Mouse (Mus musculus): ENCODE data around the gene Arid5b. TPM values are rescaled to one million over a fixed set of nuclear protein-coding genes. Genes with fewer than 3 reads are reported as not detected.

The Arid5b gene
- total RNA-seq, 1 experiment from 2014 or later, result 12.5 TPM

DNA sequence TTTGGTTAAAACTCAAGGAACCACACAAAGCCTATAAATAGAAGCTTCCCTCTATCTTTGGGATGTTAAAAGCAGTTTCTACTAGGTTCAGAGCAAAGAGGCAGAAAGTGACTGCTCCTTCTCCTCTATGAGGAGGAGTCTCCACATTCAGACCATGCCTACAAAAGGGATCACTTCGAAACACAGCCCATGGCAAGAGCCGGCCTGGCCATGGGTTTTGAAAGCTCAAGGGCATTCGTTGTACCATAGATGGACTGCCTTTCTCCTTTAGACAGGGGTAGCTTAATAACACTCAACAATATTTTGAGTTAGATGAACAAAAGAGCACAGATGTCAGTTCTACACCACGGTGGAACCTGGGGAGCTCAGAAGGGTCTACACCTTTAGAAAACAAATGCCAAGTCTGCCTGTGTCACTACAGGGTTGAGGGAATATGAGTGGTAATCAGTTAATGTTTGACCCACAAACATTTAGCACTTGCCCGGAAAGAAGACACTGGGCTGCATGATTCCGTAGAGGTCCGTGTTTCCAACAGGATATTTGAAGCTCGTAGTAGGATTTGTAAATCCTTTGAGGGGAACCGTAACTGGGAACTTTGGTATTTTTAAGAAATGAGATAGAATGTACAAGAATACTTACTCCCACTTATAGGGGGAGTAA, 63.6 kb downstream of the Arid5b start:
- no peak for ATAC-seq (replicated peaks in 1 of 2; ENCODE audit: insufficient read depth in 1 of 2, low FRiP score in 2 of 2, low TSS enrichment in 1 of 2, low read depth in 1 of 2, poor library complexity in 2 of 2, severe bottlenecking in 2 of 2)

DNA sequence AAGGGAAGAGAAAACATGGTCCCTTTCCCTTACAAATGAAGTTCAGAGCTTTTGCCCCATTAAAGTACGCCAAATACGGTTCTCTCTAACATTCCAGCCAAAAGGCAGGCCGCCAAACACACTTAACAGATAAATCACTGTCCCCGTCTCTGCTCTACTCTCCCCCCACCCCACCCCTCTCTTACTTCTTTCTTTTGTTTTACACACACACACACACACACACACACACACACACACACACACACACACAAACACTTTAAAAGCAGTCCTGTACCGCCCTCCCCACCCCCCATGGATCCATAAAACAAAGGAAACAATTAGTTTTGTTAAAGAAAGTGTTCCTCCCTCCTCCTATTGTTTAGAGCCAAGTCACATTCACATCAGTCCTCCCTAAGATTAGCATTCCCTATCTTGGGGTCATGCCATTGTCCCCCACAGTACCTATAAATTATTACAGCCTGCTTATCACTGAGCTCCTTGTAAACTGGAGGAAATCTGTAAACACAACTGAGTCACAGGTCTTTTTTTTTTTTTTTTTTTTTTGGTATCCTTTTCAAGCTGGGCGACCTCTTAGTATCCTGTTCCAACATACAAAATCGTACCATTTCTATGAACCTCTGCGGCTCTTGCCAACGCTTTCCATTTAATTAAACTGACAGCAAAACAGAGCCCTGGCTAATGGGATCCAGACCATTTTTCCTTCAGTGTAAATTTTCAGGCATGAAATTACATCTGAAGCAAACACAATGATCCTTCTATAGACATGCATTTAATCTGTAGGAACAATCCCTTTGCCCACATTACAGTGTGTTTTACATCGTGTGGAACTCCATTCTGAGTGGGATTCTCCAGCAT, 66.3 kb downstream of the Arid5b start:
- no peak for ATAC-seq (replicated peaks in 1 of 2; ENCODE audit: insufficient read depth in 1 of 2, low FRiP score in 2 of 2, low TSS enrichment in 1 of 2, low read depth in 1 of 2, poor library complexity in 2 of 2, severe bottlenecking in 2 of 2)

DNA sequence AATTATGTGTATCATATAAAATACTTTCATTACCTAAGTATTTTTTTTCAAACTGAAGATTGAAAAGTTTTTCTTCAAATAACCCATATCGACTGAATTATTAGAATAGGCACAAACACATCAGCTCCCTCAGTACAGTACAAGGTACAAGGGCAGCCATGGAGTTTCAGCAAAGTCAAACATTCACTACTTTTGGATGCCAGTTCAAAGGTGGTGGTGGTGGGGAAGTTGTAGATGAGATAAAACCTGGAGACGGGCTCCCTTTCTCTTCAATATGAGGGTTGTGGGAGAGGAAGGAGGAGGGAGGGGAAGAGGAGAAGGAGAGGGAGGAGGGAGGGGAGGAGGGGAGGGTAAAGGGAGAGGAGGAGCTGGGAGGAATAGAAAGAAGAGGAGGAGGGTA, 67.0 kb downstream of the Arid5b start:
- ATAC-seq (replicated peaks in 1 of 2; ENCODE audit: insufficient read depth in 1 of 2, low FRiP score in 2 of 2, low TSS enrichment in 1 of 2, low read depth in 1 of 2, poor library complexity in 2 of 2, severe bottlenecking in 2 of 2), result no peak

DNA sequence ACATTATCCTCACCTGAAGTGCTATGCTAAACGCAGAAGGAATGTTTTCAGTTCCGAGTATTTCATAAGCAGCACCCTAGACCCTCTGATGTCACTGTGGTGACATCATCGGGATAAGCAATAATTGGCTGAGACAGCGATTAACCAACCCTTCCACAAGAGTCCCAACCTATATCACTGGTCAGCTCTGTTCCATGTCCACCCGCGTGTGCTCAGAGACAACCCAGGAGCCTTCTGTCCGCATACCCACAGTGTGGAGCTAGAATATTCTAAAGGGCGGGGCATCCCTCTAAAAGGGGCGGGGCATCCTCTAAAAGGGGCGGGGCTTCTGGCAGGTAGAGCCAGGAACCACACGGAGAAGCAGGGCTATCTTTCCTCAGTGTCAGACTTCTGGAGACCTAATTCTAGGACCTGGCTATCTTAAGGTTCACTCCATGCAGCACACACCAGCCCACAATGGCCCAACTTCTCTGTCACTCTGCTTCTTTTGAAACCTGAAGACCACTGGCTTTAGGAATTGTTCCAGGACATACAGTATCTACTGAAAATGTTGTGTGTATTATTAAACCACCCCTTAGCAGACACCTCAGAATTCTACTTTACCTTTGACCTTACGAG, 68.4 kb downstream of the Arid5b start:
- ATAC-seq (replicated peaks in 1 of 2; ENCODE audit: insufficient read depth in 1 of 2, low FRiP score in 2 of 2, low TSS enrichment in 1 of 2, low read depth in 1 of 2, poor library complexity in 2 of 2, severe bottlenecking in 2 of 2), result no peak

DNA sequence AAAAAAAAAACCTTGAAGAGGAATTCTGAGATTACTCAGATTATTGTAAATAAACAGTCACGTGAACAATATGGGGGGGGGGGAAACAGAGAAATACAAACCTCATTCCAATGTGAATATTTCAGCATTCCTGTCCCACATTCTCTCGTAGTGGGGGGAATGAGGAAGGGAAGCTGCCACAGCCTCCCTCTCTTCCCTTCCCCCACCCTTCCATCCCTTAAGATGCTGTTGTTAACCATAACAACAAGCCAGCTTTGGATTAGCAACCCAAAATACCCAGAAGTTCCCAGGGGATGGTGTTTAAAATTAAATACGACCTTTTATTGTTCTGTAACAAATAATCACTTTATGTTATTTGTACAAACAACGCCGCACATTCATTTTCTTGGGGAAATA, 69.9 kb downstream of the Arid5b start:
- no peak for ATAC-seq (replicated peaks in 1 of 2; ENCODE audit: insufficient read depth in 1 of 2, low FRiP score in 2 of 2, low TSS enrichment in 1 of 2, low read depth in 1 of 2, poor library complexity in 2 of 2, severe bottlenecking in 2 of 2)

DNA sequence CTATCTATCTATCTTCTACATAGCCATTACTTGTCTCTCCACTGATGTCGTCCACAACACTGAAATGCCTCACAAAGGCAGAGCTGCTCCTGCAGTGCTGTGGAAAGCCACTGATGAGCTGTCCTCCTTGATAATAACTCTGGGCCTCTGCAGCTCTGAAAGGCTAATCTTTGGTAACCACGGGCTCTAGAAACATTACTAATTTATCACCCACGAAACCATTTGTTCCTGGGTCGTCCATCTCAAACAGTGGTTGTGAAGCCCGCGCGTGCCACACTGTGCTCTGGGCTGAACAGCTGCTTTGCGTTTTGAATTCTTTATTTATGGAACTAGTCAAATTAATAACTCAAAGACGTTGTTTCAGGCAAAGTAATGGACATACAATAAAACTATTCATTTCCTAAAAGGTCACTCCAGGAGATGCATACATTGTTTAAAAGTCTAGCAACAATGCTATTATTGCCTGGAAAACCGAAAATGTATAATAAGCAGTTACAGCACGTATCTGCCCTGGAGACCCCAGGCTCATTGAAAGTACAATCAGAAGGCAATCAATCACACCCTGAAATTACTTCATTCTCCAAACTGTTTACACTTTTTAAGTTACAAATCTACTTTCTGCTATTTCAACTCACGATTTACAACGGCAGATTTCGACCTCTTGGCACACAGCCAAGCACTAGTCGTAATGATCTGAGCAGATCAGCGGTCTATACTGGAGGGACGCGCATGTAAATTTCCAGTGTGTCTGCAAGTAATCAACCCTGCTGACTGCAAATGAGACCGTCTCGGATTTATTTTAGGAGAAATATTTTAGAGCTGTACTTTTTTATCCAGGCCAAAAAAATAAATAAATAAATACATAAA, 70.5 kb downstream of the Arid5b start:
- ATAC-seq (replicated peaks in 1 of 2; ENCODE audit: insufficient read depth in 1 of 2, low FRiP score in 2 of 2, low TSS enrichment in 1 of 2, low read depth in 1 of 2, poor library complexity in 2 of 2, severe bottlenecking in 2 of 2), result no peak

DNA sequence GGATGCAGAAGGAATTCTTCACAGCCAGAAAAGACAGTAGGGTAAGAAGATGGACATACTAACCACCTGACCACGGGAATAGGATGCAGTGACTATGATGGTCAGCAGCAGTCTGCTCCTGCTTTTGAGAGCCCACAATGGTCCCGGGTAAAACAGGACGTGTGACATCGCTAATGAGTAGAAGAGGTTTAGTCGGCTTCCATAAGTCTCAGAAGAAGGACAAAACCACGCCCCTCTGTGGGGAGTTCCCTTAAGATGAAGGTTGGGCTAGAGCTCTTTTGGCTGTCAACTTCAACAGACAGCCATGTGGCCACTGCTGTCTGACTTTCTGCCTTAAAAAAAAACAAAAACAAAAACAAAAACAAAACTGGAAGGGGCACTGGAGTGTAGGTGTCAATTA, 74.1 kb downstream of the Arid5b start:
- no peak for ATAC-seq (replicated peaks in 1 of 2; ENCODE audit: insufficient read depth in 1 of 2, low FRiP score in 2 of 2, low TSS enrichment in 1 of 2, low read depth in 1 of 2, poor library complexity in 2 of 2, severe bottlenecking in 2 of 2)

DNA sequence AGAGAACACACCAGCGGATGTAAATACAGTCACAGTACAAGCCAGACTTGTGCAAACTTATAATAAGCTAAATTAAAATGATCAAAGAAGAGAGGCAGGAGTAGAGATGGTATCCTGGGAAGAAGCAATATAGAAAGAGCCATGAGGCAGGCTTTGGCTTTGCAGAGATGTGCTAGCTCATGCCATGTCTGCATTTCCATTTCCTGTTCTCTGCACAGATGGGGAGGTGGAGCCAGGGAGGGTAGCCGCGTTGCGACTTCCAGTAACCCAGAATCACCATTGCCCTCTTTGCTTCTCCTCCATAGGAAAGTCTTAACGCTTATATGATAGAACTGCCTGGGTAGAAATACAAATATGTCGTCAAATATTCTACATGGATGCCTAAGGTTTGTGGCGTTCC, 74.7 kb downstream of the Arid5b start:
- ATAC-seq (replicated peaks in 1 of 2; ENCODE audit: insufficient read depth in 1 of 2, low FRiP score in 2 of 2, low TSS enrichment in 1 of 2, low read depth in 1 of 2, poor library complexity in 2 of 2, severe bottlenecking in 2 of 2), result peak in 1 of 2 experiments; percentile 65; a peak in 2 of 4 replicates

DNA sequence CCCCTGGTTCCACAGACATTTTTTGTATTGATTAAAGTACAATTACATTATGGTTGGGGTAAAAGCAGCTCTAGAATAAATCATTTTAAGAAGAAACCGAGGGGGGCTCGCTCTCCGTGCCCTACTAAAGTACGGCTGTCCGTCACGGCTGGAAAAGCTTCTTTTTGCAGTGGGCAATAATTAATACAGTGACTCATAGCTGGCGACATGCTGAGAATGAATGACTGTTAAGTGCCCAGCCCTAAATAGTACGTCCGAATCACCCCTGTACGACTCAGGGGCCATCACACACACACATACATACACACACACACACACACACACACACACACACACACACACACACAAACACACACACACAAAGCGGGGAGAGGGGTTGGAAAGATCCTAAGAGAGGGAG, 75.2 kb downstream of the Arid5b start:
- ATAC-seq (replicated peaks in 1 of 2; ENCODE audit: insufficient read depth in 1 of 2, low FRiP score in 2 of 2, low TSS enrichment in 1 of 2, low read depth in 1 of 2, poor library complexity in 2 of 2, severe bottlenecking in 2 of 2), result no peak

DNA sequence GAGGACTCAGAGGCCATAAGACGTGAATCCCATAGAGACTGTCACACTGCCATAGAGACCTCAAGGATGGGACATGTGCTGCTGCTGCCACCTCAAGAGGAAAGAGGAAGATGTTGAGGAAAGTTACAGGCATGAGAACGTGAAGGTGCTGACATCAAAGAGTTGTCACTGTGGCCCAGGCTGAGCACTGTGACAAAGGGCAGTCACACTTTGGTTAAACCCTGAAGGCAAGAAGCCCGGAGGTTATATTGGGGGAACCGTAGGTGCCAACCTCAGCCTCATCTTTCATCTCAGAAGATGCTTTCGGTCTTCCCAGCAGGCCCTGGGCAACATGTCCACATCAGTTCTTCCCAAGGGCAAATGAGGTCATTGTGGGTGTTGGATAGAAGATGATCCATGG, 79.1 kb downstream of the Arid5b start:
- no peak for ATAC-seq (replicated peaks in 1 of 2; ENCODE audit: insufficient read depth in 1 of 2, low FRiP score in 2 of 2, low TSS enrichment in 1 of 2, low read depth in 1 of 2, poor library complexity in 2 of 2, severe bottlenecking in 2 of 2)

DNA sequence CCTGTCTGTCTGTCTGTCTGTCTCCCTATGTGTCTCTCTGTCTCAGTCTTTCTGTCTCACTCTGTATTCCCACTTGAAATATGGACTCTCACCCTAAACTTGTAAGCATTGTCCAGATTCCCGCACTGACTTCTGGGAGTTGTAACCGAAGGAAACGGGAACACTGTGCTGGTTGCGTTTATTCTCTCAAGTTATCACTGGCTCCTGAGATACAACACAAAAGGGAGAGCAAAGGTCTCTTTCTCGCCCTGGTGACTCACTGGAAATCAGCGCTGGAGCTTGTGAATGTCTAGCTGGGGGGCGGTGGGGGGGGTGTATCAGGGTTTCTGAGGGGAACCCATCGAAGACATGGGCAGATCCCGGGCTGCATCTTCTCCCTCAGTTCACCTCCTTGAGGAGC, 82.2 kb downstream of the Arid5b start:
- ATAC-seq (replicated peaks in 1 of 2; ENCODE audit: insufficient read depth in 1 of 2, low FRiP score in 2 of 2, low TSS enrichment in 1 of 2, low read depth in 1 of 2, poor library complexity in 2 of 2, severe bottlenecking in 2 of 2), result no peak

DNA sequence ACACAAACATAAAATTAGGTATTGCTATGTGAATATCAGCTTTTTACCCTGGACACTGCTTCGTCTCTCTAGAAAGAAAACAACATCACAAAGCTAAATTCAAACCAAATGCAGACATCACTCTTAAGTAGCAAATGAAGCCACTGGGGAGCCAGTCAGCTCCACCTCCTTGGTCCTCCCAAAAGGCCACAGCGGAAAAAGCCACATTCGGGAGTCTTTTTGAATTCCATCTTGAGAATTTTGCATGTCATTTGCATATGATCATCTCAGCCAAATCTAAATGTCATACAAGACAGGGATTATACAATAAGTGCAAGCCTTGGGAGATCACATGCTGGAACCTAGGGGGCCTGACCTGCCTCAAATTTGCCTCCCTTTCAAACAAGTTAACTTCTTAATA, 85.0 kb downstream of the Arid5b start:
- no peak for ATAC-seq (replicated peaks in 1 of 2; ENCODE audit: insufficient read depth in 1 of 2, low FRiP score in 2 of 2, low TSS enrichment in 1 of 2, low read depth in 1 of 2, poor library complexity in 2 of 2, severe bottlenecking in 2 of 2)

DNA sequence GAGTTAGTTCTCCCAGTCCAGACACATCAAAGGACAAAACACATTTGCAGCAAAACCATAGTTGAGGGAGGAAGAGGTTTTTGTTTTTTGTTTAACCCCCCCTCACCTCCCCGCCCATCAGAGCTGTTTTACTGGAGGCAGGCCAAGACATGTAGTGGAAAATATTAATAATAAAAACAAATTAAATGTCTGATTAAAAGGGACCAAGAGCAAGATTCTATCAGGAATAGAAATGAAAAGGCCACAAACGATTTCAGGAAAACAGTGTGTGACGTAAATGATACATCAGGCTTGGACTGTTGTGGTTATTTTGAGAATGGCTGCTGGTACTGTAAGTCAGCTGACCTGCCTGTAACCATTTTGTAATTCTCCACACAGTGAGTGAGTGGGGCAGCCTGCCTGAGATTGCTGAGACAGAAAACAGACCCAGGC, 85.7 kb downstream of the Arid5b start:
- peak; percentile 79 to 86 for ATAC-seq (replicated peaks in 1 of 2; ENCODE audit: insufficient read depth in 1 of 2, low FRiP score in 2 of 2, low TSS enrichment in 1 of 2, low read depth in 1 of 2, poor library complexity in 2 of 2, severe bottlenecking in 2 of 2)

DNA sequence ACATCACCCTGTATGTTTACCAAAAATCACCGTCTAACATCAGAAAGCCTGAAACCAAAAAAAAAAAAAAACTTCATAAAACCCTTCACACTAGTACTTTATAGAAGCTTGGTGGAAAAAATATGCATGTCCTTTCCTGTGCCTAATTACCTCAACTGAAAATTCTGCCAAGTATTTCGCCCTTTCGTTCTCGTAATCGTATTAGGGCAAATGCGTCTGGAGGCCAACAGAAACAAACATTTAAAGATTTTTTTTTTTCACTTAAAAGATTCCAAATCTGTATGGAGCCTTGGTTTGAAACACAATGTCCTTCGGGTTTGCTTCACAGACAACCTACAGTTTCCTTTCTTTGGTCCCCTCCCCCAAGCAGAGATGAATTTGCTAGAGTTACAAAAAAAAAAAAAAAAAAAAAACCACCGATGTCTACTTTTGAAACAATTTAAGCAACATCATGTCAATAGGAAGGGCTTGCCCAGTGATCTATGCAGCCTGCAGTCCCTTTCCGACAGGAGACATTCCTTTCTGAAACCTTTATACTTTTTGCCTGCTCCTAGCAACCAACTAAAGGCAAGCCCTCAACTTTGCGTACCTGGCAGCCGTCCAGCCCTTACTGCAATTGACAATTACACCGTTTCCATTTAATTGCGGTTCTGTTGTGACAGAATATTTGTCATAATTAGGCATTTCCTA, 86.7 kb downstream of the Arid5b start:
- ATAC-seq (replicated peaks in 1 of 2; ENCODE audit: insufficient read depth in 1 of 2, low FRiP score in 2 of 2, low TSS enrichment in 1 of 2, low read depth in 1 of 2, poor library complexity in 2 of 2, severe bottlenecking in 2 of 2), result peak; percentile 26 to 35; a peak in 1 of 4 replicates

DNA sequence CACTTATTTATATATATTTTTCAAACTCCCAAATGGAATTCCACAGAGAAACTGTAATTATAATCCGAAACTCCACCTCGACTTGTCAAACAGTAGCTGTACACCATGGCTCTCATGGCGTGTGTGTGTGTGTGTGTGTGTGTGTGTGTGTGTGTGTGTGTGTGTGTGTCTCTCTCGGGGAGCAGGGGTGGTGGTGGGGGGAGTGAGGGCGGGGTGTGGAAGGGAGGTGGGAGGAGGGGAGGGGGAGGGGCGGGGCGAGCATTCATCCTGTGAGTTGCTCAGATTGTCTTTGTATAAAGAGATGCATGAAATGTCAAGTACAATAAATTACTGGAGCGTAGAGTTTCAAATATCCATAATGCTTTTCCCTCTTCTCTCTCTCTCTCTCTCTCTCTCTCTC, 87.4 kb downstream of the Arid5b start:
- no peak for ATAC-seq (replicated peaks in 1 of 2; ENCODE audit: insufficient read depth in 1 of 2, low FRiP score in 2 of 2, low TSS enrichment in 1 of 2, low read depth in 1 of 2, poor library complexity in 2 of 2, severe bottlenecking in 2 of 2)

DNA sequence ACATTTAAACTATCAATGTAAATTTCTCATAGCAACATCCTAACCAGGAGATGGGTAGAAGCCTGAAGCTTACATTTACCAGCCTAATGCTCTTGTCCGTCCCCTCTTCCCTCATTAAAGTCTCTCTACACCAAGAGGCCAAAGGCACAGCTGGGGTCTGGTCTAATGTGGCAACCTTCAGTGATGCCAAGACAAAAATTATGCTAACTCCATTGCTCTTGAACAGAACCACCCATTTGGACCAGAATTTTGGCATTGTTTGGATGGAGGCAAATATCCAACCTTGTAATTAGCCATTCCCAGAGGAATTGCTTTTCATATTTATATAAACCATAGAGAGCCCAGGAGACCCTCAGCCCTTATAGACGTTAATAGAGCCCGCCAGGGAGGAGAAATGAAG, 88.7 kb downstream of the Arid5b start:
- no peak for ATAC-seq (replicated peaks in 1 of 2; ENCODE audit: insufficient read depth in 1 of 2, low FRiP score in 2 of 2, low TSS enrichment in 1 of 2, low read depth in 1 of 2, poor library complexity in 2 of 2, severe bottlenecking in 2 of 2)

DNA sequence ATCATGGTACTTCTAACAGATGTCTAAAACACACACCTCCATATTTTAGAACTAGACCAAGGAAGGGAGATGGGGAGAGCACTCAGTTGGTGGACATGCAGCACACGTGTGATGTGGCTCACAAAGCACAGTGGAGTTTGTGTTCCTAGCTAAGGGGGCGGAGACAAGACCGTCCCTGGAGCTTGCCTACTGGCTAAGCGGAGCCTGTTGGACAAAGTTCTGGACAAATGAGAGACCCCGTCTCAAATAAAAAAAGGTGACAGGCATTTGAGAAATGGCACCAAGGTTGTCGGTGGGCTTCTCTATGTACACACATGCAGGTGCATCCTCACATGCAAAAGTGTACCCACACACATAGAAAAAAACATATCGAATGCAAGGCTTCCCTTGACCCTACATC, 95.4 kb downstream of the Arid5b start:
- no peak for ATAC-seq (replicated peaks in 1 of 2; ENCODE audit: insufficient read depth in 1 of 2, low FRiP score in 2 of 2, low TSS enrichment in 1 of 2, low read depth in 1 of 2, poor library complexity in 2 of 2, severe bottlenecking in 2 of 2)
